Mouse (Mus musculus) 3134 (cell line): ENCODE data around the gene Lamtor1.
"Not testable (repeated sequence)": the region's sequence is repeated elsewhere in the genome, so short reads cannot be mapped to it uniquely, and the experiment has no call there.

ENCODE experiments used
- DNase-seq: peaks from one replicate; pipeline ENCODE4 v3.0.0-alpha.2; 2011; ENCODE audit warnings: low spot score; ENCODE audit not compliant: insufficient read length; ENCODE audit errors: extremely low read depth

The Lamtor1 gene

DNA sequence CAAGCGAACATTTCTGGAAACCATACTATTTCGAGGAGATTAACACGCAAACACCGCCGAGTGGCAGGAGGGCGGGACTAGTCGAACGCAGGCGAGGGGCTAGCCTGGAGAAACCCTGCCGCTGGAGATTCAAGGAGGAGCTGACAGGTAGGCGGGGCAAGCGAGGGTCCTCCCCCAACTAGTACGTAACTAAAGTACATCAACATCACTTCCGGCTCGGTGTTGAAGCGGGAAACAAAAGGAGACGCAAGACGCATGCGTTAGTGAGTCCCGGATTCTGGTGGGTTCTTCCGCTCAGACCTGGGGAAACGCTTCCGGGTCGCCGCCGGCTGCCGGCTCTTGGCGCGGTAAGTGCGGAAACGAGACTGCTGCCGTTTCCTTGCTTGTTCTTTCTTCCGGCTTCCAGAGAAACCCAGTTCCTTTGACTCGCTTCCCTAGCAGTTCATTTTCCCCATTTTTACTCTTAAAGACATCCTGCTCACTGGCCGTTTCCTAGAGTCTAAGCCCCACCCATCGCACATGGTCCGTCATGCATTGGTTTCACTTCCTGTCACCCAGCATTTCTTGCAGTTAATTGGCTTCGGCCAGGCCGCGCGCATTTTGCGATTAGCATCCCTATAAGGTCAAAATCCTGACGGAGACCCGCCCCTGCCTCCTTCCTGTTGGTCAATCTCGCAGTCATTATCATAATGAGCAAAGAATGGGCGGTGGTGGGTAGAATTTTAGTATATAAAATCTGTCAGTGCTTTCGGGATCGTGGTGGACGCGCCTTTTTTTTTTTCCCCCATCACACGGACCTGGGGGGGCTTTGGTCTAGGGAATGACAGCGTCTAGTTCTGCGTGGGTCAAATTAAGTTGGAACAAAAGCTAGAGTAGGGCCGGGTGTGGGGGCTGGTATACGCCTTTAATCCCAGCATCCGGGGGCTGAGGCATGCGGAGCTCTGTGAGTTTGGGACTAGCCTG is 9.3 kb upstream of the Lamtor1 start:
- DNase-seq: peak; percentile 95

GRCm38 (mm10) chr7:101900331-101901097 is 5.2 kb upstream of the Lamtor1 start:
- DNase-seq: no peak

DNA sequence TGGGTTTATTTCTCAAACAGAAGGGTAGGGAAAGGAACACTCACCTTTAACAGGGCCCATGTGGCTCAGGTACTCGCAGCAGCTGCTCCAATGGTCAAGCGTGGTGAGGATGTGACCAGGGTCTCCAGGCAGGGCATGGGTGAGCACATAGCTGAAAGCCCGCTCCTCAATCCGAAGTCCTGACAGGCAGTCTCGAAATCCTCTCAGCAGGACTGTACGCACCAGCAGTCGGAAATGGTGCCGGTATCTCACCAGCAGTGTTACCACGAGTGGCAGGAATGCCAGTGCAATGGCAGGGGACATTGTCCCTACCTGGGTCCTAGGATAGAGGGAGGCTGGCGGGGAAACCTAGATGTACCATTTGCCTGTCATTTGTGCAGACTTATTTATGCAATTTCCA is 3.7 kb upstream of the Lamtor1 start:
- no peak for DNase-seq

DNA sequence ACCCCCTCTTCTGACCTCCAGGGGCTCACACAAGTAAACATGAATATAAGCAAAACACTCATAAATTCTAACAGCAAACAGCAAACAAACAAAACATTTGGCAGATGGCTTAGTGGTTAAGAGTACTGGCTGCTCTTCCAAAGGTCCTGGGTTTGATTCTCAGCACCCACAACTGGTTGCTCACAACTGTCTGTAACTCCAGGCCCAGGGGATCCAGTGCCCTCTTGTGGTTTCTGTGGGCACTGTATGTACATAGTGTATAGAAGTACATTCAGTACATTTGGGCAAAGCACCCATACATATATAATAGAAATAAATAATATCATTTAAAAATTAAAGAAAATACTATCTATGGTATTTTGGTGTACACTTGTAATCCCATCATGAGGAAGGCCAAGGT is 2.9 kb upstream of the Lamtor1 start:
- DNase-seq: no peak

GRCm38 (mm10) chr7:101906287-101906681 is 580 bp downstream of the Lamtor1 start, which contains the start of gene Tomt:
Tomt (minus strand) TSS chr7:101906359.
- no peak for DNase-seq

GRCm38 (mm10) chr7:101906696-101907095 is 992 bp downstream of the Lamtor1 start:
- no peak for DNase-seq

DNA sequence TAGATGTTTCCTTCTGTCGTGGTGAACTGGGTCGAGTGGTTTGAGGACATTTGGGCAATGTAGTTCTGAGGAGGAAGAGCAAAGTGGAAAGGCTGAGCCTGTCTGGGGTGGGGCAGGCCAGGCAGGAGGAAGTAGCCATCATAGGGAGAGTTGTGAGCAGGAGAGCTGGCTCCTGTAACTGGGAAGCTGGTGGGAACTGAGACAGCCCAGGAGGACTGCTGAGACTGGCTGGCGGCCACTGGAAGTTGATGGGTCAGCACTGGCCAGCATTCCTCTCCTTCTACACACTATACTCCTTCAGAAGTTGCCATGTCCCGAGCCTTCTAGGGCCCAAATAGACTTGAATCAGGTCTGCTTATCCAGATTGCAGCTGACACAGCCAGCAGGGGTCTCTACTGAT is 2.7 kb downstream of the Lamtor1 start:
- DNase-seq: no peak

- no peak for DNase-seq
These were observed 4.4 kb downstream of the Lamtor1 start for GRCm38 (mm10) chr7:101910138-101910537.

GRCm38 (mm10) chr7:101911982-101912381 is 6.3 kb downstream of the Lamtor1 start:
- DNase-seq: no peak

DNA sequence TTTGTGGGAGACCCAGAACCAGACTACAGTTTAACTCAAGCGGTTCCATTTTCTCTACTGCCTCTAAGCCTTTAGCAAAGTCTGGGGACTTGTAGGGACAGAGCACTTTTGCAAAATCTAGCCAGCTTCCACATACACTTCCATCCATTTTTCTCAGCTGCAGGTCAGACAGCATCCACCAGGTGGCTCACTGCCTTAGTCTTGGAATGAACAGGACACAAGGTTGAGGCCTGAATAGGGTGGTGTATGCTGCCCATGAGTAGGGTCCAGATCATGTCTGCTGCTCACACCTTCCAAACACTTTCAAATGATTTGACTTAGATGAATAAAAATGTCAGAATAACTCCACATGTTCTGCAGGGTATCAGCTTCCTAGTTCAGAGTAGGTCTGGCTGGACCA is 12.4 kb downstream of the Lamtor1 start:
- DNase-seq: no peak

- DNase-seq: not testable (repeated sequence)
These were observed 20.2 kb downstream of the Lamtor1 start for GRCm38 (mm10) chr7:101925892-101926291.

DNA sequence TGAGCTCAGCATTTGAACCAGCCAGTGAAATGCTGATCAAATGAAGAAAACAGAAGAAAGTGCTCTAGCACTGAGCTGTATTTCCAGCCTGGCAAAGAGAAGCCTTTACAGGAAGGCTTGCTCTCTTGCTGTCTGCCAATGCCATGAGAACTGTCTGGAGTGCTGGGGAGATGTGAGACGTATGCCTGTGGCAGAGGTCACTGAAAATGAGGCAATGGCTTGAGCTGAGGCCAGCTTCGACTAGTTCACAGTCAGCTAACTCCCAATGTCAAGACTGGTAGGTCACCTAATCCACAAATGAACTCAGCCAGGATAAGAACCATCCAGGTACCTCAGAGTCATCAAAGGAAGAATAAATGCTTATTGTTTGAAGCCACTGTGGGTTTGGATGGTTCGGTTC is 22.4 kb downstream of the Lamtor1 start:
- no peak for DNase-seq

DNA sequence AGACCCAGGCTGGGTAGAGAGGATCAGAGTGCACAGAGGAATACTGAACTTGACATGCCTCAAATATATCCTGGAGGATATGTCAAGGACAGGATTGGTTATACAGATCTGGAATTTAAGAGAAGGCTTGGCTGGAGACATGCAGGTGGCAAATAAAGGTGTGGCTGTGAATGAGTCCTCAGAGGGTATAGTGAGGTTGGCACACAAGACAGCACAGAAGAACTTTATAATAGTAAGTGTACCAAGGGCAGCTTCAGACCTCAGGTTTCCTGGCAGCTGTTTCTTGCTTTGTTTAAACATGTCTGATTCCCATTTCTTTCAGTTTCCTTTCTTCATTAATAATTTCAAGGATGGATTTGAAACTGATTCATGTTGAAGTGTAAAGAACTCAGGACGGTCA is 26.8 kb downstream of the Lamtor1 start:
- DNase-seq: no peak

DNA sequence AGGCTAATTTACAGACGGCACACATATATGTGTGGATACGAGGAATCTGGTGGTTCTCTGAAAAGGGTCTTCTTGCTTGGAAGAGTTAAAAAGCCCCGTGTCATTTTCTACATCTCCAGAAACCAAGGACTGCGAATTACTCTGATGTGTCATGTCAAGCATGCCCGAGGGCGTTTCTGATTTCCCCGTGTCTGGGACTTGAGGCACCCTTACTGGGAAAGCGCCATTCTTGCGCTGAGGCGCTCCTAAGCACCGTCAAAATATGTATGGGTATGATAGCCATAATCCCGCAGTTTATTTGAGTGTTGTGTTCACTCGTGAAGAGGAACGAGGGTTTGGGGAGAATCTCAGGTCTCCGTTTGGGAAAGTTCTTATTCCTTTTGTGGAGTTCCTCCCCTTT is 27.6 kb downstream of the Lamtor1 start:
- DNase-seq: no peak

GRCm38 (mm10) chr7:101933751-101934240 is 28.1 kb downstream of the Lamtor1 start, which contains the start of the genes Lrrc51 and Numa1:
Lrrc51 (minus strand) TSS chr7:101933895.
Numa1 (plus strand) TSS chr7:101934111.
- DNase-seq: peak; percentile 93

GRCm38 (mm10) chr7:101935957-101936356 is 30.3 kb downstream of the Lamtor1 start:
- no peak for DNase-seq

GRCm38 (mm10) chr7:101936996-101937395 is 31.3 kb downstream of the Lamtor1 start:
- no peak for DNase-seq

GRCm38 (mm10) chr7:101937569-101937968 is 31.9 kb downstream of the Lamtor1 start:
- no peak for DNase-seq

DNA sequence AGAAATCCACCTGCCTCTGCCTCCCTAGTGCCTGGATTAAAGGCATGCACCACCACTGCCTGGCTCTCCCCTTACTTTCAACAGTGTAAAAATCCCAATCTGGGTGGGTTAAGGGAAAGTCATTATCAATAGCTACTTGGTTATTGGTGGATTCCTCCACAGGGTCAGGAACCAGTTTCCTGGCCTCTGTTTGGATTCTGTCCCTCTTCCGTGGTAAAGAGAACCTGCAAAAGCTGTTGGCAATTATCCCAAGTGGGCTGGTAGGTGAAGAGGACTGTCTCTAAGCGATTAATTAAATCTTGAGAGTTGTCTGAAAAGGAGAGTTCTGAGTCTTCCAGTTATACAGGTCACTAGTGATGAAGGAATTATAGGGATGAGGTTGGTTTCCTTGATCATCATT is 32.6 kb downstream of the Lamtor1 start:
- DNase-seq: no peak

DNA sequence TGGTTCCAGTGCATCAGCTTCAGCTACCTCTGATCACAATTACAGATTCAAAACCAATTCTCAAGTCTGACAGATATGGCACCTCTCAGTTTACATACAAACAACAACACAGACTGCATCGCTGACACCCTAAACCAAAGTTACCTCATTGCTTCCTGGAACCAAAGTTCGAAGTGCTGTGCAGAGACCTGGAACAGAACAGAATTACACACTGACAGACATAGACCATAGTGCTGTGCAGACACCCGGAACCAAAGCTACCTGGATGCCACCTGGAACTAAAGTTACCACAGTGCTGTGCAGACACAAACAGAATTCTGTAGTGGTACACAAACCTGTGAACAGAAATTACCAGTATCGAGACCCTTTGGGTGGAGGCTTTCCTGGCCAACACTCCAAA is 34.1 kb downstream of the Lamtor1 start:
- DNase-seq: no peak

- DNase-seq: not testable (repeated sequence)
These were observed 43.3 kb downstream of the Lamtor1 start for GRCm38 (mm10) chr7:101949008-101949407.
